Mouse (Mus musculus): ENCODE results near the gene Tlnrd1. TPM values are rescaled to one million over a fixed set of nuclear protein-coding genes. Genes with fewer than 3 reads are reported as not detected.
A peak's percentile ranks its signal among the peaks of the same experiment; 100 is the strongest.
"Not testable (repeated sequence)": the region's sequence is repeated elsewhere in the genome, so short reads cannot be mapped to it uniquely, and the experiment has no call there.

Tlnrd1 gene
- polyA plus RNA-seq, 1 experiment, result 9.2 TPM

- H3K27me3 ChIP-seq (replicated peaks; ENCODE audit: control insufficient read depth, insufficient read depth, low read length), result no peaks in the 10 kb centered on the region
- H3K4me1 ChIP-seq (ENCODE audit: control insufficient read depth, insufficient read depth, low read length), result peaks cover 8% of the 10 kb centered on the region; the same call in 1 of the 2 replicates
- H3K36me3 ChIP-seq (ENCODE audit: control insufficient read depth, insufficient read depth, low read length), result peaks cover 1% of the 10 kb centered on the region; the same call in 1 of the 2 replicates
- TF ChIP-seq POLR2A (IDR thresholded peaks at IDR 0.05; ENCODE audit: low read depth, low read length) (no peak), CTCF (conservative IDR thresholded peaks at IDR 0.05; ENCODE audit: insufficient read depth, insufficient read length, low read depth, low read length) (no peak)
- H3K4me3 ChIP-seq (ENCODE audit: insufficient read depth, low read depth, low read length), result peak overlapping the region; percentile 87
- no peak for DNase-seq
- H3K27ac ChIP-seq (ENCODE audit: insufficient read depth, low read depth, low read length), result peak overlapping the region; percentile 40; the same call in 1 of the 2 replicates
- under 1% methylated on average over 21 of the region's 21 CpGs for WGBS
These were observed 8.2 kb upstream of the Tlnrd1 start for GRCm38 (mm10) chr7:83892333-83892669.

- TF ChIP-seq POLR2A (IDR thresholded peaks at IDR 0.05; ENCODE audit: low read depth, low read length) (peak; percentile 83), CTCF (conservative IDR thresholded peaks at IDR 0.05; ENCODE audit: insufficient read depth, insufficient read length, low read depth, low read length) (peak; percentile 30; the same call in 1 of the 2 replicates)
- 2% methylated on average over 44 of the region's 44 CpGs for WGBS
- no peaks in the 10 kb centered on the region for H3K27me3 ChIP-seq (replicated peaks; ENCODE audit: control insufficient read depth, insufficient read depth, low read length)
These were observed 7.6 kb upstream of the Tlnrd1 start for GRCm38 (mm10) chr7:83891433-83892332.

GRCm38 (mm10) chr7:83889946-83890345 lies 5.8 kb upstream of the Tlnrd1 start:
- not testable (repeated sequence) for H3K4me1 ChIP-seq (ENCODE audit: control insufficient read depth, insufficient read depth, low read length); H3K36me3 ChIP-seq (ENCODE audit: control insufficient read depth, insufficient read depth, low read length); DNase-seq; H3K27me3 ChIP-seq (replicated peaks; ENCODE audit: control insufficient read depth, insufficient read depth, low read length); H3K4me3 ChIP-seq (ENCODE audit: insufficient read depth, low read depth, low read length); H3K27ac ChIP-seq (ENCODE audit: insufficient read depth, low read depth, low read length)
- WGBS, result 89% methylated on average over 5 of the region's 5 CpGs

More at GRCm38 (mm10) chr7:83891433-83892332, 7.6 kb upstream of the Tlnrd1 start:
- DNase-seq, result peak; percentile 100
- Histone ChIP-seq H3K4me1 (ENCODE audit: control insufficient read depth, insufficient read depth, low read length) (peaks cover 8% of the 10 kb centered on the region; the same call in 1 of the 2 replicates), H3K36me3 (ENCODE audit: control insufficient read depth, insufficient read depth, low read length) (peaks cover under 1% of the 10 kb centered on the region; the same call in 1 of the 2 replicates), H3K4me3 (ENCODE audit: insufficient read depth, low read depth, low read length) (peak overlapping the region; percentile 87), H3K27ac (ENCODE audit: insufficient read depth, low read depth, low read length) (peak overlapping the region; percentile 84)

- Histone ChIP-seq H3K27ac (ENCODE audit: insufficient read depth, low read depth, low read length) (no peak overlapping the region), H3K4me3 (ENCODE audit: insufficient read depth, low read depth, low read length) (no peak overlapping the region), H3K4me1 (ENCODE audit: control insufficient read depth, insufficient read depth, low read length) (peaks cover 8% of the 10 kb centered on the region; the same call in 1 of the 2 replicates), H3K36me3 (ENCODE audit: control insufficient read depth, insufficient read depth, low read length) (no peaks in the 10 kb centered on the region), H3K27me3 (replicated peaks; ENCODE audit: control insufficient read depth, insufficient read depth, low read length) (no peaks in the 10 kb centered on the region)
- peak; percentile 89 for DNase-seq
- TF ChIP-seq CTCF (conservative IDR thresholded peaks at IDR 0.05; ENCODE audit: insufficient read depth, insufficient read length, low read depth, low read length) (no peak), POLR2A (IDR thresholded peaks at IDR 0.05; ENCODE audit: low read depth, low read length) (no peak)
- WGBS, result 25% methylated on average over 3 of the region's 3 CpGs
These were observed 5.3 kb upstream of the Tlnrd1 start for GRCm38 (mm10) chr7:83889383-83889782.

GRCm38 (mm10) chr7:83886366-83887129 lies 2.4 kb upstream of the Tlnrd1 start:
- peak; percentile 48 for DNase-seq
- peaks cover 6% of the 10 kb centered on the region; the same call in 1 of the 2 replicates for H3K4me1 ChIP-seq (ENCODE audit: control insufficient read depth, insufficient read depth, low read length)
- H3K27me3 ChIP-seq (replicated peaks; ENCODE audit: control insufficient read depth, insufficient read depth, low read length), result no peaks in the 10 kb centered on the region
- no peak for TF ChIP-seq POLR2A (IDR thresholded peaks at IDR 0.05; ENCODE audit: low read depth, low read length)
- TF ChIP-seq CTCF (conservative IDR thresholded peaks at IDR 0.05; ENCODE audit: insufficient read depth, insufficient read length, low read depth, low read length), result peak; percentile 49
- 93% methylated on average over 6 of the region's 6 CpGs for WGBS
- H3K4me3 ChIP-seq (ENCODE audit: insufficient read depth, low read depth, low read length), result no peak overlapping the region
- no peaks in the 10 kb centered on the region for H3K36me3 ChIP-seq (ENCODE audit: control insufficient read depth, insufficient read depth, low read length)
- H3K27ac ChIP-seq (ENCODE audit: insufficient read depth, low read depth, low read length), result no peak overlapping the region

GRCm38 (mm10) chr7:83885835-83886234 lies 1.7 kb upstream of the Tlnrd1 start:
- no peak for TF ChIP-seq POLR2A (IDR thresholded peaks at IDR 0.05; ENCODE audit: low read depth, low read length)
- no peak for TF ChIP-seq CTCF (conservative IDR thresholded peaks at IDR 0.05; ENCODE audit: insufficient read depth, insufficient read length, low read depth, low read length)
- Histone ChIP-seq H3K27ac (ENCODE audit: insufficient read depth, low read depth, low read length) (no peak overlapping the region), H3K27me3 (replicated peaks; ENCODE audit: control insufficient read depth, insufficient read depth, low read length) (no peaks in the 10 kb centered on the region), H3K36me3 (ENCODE audit: control insufficient read depth, insufficient read depth, low read length) (no peaks in the 10 kb centered on the region), H3K4me1 (ENCODE audit: control insufficient read depth, insufficient read depth, low read length) (peaks cover 3% of the 10 kb centered on the region; the same call in 1 of the 2 replicates), H3K4me3 (ENCODE audit: insufficient read depth, low read depth, low read length) (no peak overlapping the region)
- DNase-seq, result no peak
- 89% methylated on average over 4 of the region's 4 CpGs for WGBS

Measured in kidney, adult 2 months (tissue).